In genomic region chr19:38186631-38187344, GRCm38 (mm10) we compare ENCODE assay signal across 34 mouse cellular contexts. TPM values are rescaled to one million over a fixed set of nuclear protein-coding genes. Genes with fewer than 3 reads are reported as not detected.
A peak's percentile ranks its signal among the peaks of the same experiment; 100 is the strongest.
DNase-seq lines count a peak whose midpoint lies in the region; ATAC-seq and TF ChIP-seq lines count a peak whose summit lies in the region.
"Had no signal": no experiment of that assay in that cellular context is flagged by ENCODE, and none has a peak within 500 bp of the region (broad histone marks: within the 10 kb centered on the region; RNA-seq: fewer than 3 reads in every experiment).

No protein-coding gene starts in this region.

- no peaks in the 10 kb centered on the region for H3K27me3 ChIP-seq in forebrain, embryonic 14.5 days (replicated peaks; ENCODE audit: control insufficient read depth, insufficient read depth, low read length)
- no peaks in the 10 kb centered on the region for H3K27me3 ChIP-seq in forebrain, embryonic 11.5 days (ENCODE audit: control insufficient read depth, insufficient read depth, low read length)
- no peaks in the 10 kb centered on the region for H3K27me3 ChIP-seq in liver, postnatal 0 days (ENCODE audit: insufficient read depth, low read length)
- no peaks in the 10 kb centered on the region for H3K27me3 ChIP-seq in forebrain, embryonic 16.5 days (replicated peaks; ENCODE audit: control insufficient read depth, insufficient read depth, low read length)
- H3K27me3 ChIP-seq: embryonic facial prominence, embryonic 12.5 days; intestine, embryonic 15.5 days; liver, embryonic 13.5 days; neural tube, embryonic 12.5 days had no signal

- no peaks in the 10 kb centered on the region for H3K9me3 ChIP-seq in forebrain, embryonic 14.5 days (replicated peaks; ENCODE audit: control insufficient read depth, low read length)
- H3K9me3 ChIP-seq in forebrain, embryonic 11.5 days (ENCODE audit: control insufficient read depth, low read length), result no peaks in the 10 kb centered on the region
- no peaks in the 10 kb centered on the region for H3K9me3 ChIP-seq in liver, postnatal 0 days (ENCODE audit: low read length)
- H3K9me3 ChIP-seq in forebrain, embryonic 16.5 days (ENCODE audit: control insufficient read depth, low read length), result no peaks in the 10 kb centered on the region
- H3K9me3 ChIP-seq: embryonic facial prominence, embryonic 12.5 days; hindbrain, embryonic 10.5 days; intestine, embryonic 15.5 days; liver, embryonic 13.5 days; midbrain, embryonic 10.5 days; neural tube, embryonic 12.5 days had no signal

- H3K9ac ChIP-seq in forebrain, embryonic 14.5 days (ENCODE audit: low read length), result no peak overlapping the region
- no peak overlapping the region for H3K9ac ChIP-seq in forebrain, embryonic 11.5 days (ENCODE audit: low read length)
- H3K9ac ChIP-seq in liver, postnatal 0 days (replicated peaks), result no peak overlapping the region
- H3K9ac ChIP-seq in forebrain, embryonic 16.5 days (replicated peaks; ENCODE audit: low read depth, low read length), result no peak overlapping the region
- H3K9ac ChIP-seq: embryonic facial prominence, embryonic 12.5 days; intestine, embryonic 15.5 days; liver, embryonic 13.5 days; lung, embryonic 14.5 days; neural tube, embryonic 12.5 days had no signal

- WGBS in forebrain, embryonic 14.5 days, result 77% methylated on average over 5 of the region's 5 CpGs
- WGBS in forebrain, embryonic 11.5 days, result 88% methylated on average over 5 of the region's 5 CpGs
- 76% methylated on average over 5 of the region's 5 CpGs for WGBS in liver, postnatal 0 days (ENCODE audit: insufficient replicate concordance)
- 75% methylated on average over 5 of the region's 5 CpGs for WGBS in forebrain, embryonic 16.5 days

- TF ChIP-seq EP300 in liver, postnatal 0 days (IDR thresholded peaks at IDR 0.05; ENCODE audit: low read depth), result no peak

- DNase-seq in forebrain, embryonic 14.5 days (ENCODE audit: low spot score), result peak; percentile 72
- no peak for DNase-seq in forebrain, embryonic 11.5 days (ENCODE audit: low spot score)
- no peak for DNase-seq in liver, postnatal 0 days
- DNase-seq in liver, result no peak
- DNase-seq in R1 (ENCODE audit: low read depth, low spot score), result peak; percentile 27
- DNase-seq in gastrocnemius, postnatal 25 days, result no peak
- DNase-seq in right cerebral cortex, postnatal 4 days, result no peak
- DNase-seq: adrenal gland, postnatal 25 days; B cell, adult 2 months; embryo, embryonic 11 days; heart, postnatal 14 days; kidney, adult 8-10 months; kidney, postnatal 10 days; liver, embryonic 13.5 days; lung, embryonic 14.5 days; lung, postnatal 14 days; thymus, adult 18-20 months; thymus, postnatal 25 days had no signal

- H3K4me3 ChIP-seq in forebrain, embryonic 14.5 days (ENCODE audit: low read depth, low read length), result no peak overlapping the region
- H3K4me3 ChIP-seq in forebrain, embryonic 11.5 days (ENCODE audit: low read depth, low read length), result no peak overlapping the region
- H3K4me3 ChIP-seq in liver, postnatal 0 days (ENCODE audit: low read depth, low read length), result no peak overlapping the region
- H3K4me3 ChIP-seq in forebrain, embryonic 16.5 days (replicated peaks; ENCODE audit: low read length), result no peak overlapping the region
- H3K4me3 ChIP-seq: embryonic facial prominence, embryonic 12.5 days; hindbrain, embryonic 10.5 days; intestine, embryonic 15.5 days; liver, embryonic 13.5 days; midbrain, embryonic 10.5 days; myocyte; neural tube, embryonic 12.5 days had no signal

- H3K27ac ChIP-seq in forebrain, embryonic 14.5 days (ENCODE audit: low read depth, low read length), result peak overlapping the region; percentile 22; the same call in 1 of the 2 replicates
- no peak overlapping the region for H3K27ac ChIP-seq in forebrain, embryonic 11.5 days (ENCODE audit: low read depth, low read length)
- H3K27ac ChIP-seq in liver, postnatal 0 days (ENCODE audit: low read depth), result peak overlapping the region; percentile 34; the same call in 1 of the 2 replicates
- H3K27ac ChIP-seq in forebrain, embryonic 16.5 days (ENCODE audit: low read length), result peak overlapping the region; percentile 71
- H3K27ac ChIP-seq: embryonic facial prominence, embryonic 12.5 days; hindbrain, embryonic 10.5 days; intestine, embryonic 15.5 days; liver, embryonic 13.5 days; midbrain, embryonic 10.5 days; neural tube, embryonic 12.5 days; stomach, postnatal 0 days had no signal

- no peak overlapping the region for H3K4me2 ChIP-seq in forebrain, embryonic 14.5 days (ENCODE audit: low read length)
- H3K4me2 ChIP-seq in forebrain, embryonic 11.5 days (ENCODE audit: low read depth, low read length, severe bottlenecking), result no peak overlapping the region
- H3K4me2 ChIP-seq in liver, postnatal 0 days (ENCODE audit: low read depth, low read length), result no peak overlapping the region
- H3K4me2 ChIP-seq in forebrain, embryonic 16.5 days (ENCODE audit: low read length), result no peak overlapping the region
- H3K4me2 ChIP-seq: embryonic facial prominence, embryonic 12.5 days; intestine, embryonic 15.5 days; liver, embryonic 13.5 days; lung, embryonic 14.5 days; neural tube, embryonic 12.5 days had no signal

- peak; percentile 67; the same call in 1 of the 2 replicates for ATAC-seq in forebrain, embryonic 14.5 days
- no peak for ATAC-seq in forebrain, embryonic 11.5 days (replicated peaks; ENCODE audit: low FRiP score)
- peak; percentile 50 for ATAC-seq in liver, postnatal 0 days
- peak; percentile 82 for ATAC-seq in forebrain, embryonic 16.5 days
- ATAC-seq: hindbrain, embryonic 16.5 days; intestine, embryonic 15.5 days; midbrain, embryonic 16.5 days had no signal

- H3K4me1 ChIP-seq in forebrain, embryonic 14.5 days (ENCODE audit: control insufficient read depth, insufficient read depth, low read length), result no peaks in the 10 kb centered on the region; the same call in 1 of the 2 replicates
- H3K4me1 ChIP-seq in forebrain, embryonic 11.5 days (replicated peaks; ENCODE audit: control insufficient read depth, insufficient read depth, low read length), result no peaks in the 10 kb centered on the region
- no peaks in the 10 kb centered on the region; the same call in 1 of the 2 replicates for H3K4me1 ChIP-seq in liver, postnatal 0 days (ENCODE audit: insufficient read depth)
- peaks cover 8% of the 10 kb centered on the region; the same call in 1 of the 2 replicates for H3K4me1 ChIP-seq in forebrain, embryonic 16.5 days (replicated peaks; ENCODE audit: control insufficient read depth, insufficient read depth, low read length)
- H3K4me1 ChIP-seq: embryonic facial prominence, embryonic 12.5 days; hindbrain, embryonic 10.5 days; intestine, embryonic 15.5 days; liver, embryonic 13.5 days; midbrain, embryonic 10.5 days; neural tube, embryonic 12.5 days had no signal

- TF ChIP-seq CTCF in liver, postnatal 0 days (IDR thresholded peaks at IDR 0.05; ENCODE audit: low read depth), result no peak

- H3K36me3 ChIP-seq in forebrain, embryonic 14.5 days (ENCODE audit: control insufficient read depth, insufficient read depth, low read length), result 0 out of 2 replicates have a peak, but pooled peaks cover 3% of the 10 kb centered on the region
- no peaks in the 10 kb centered on the region for H3K36me3 ChIP-seq in forebrain, embryonic 11.5 days (ENCODE audit: control insufficient read depth, insufficient read depth, low read length)
- peaks cover 9% of the 10 kb centered on the region; the same call in 1 of the 2 replicates for H3K36me3 ChIP-seq in liver, postnatal 0 days (replicated peaks; ENCODE audit: insufficient read depth, low read length)
- H3K36me3 ChIP-seq in forebrain, embryonic 16.5 days (ENCODE audit: control insufficient read depth, insufficient read depth), result 0 out of 2 replicates have a peak, but pooled peaks cover 2% of the 10 kb centered on the region

RNA-seq across cellular contexts. Expression of gene Fra10ac1, which starts 37.2 kb away (rescaled TPM):
- polyA plus RNA-seq in forebrain, embryonic 14.5 days (2014; fragmentation: Nextera tagmentation; extraction: Ambion mirVana), result 38.9 and 44.5 TPM in 2 replicates
- polyA plus RNA-seq in forebrain, embryonic 11.5 days (2014; fragmentation: Nextera tagmentation; extraction: Ambion mirVana), result 47.2 and 50.3 TPM in 2 replicates
- polyA plus RNA-seq in liver, postnatal 0 days (2015; fragmentation: Nextera tagmentation; extraction: Ambion mirVana), result 16.6 and 18.6 TPM in 2 replicates
- polyA plus RNA-seq in forebrain, embryonic 16.5 days (2015; fragmentation: Nextera tagmentation; extraction: Ambion mirVana), result 54.7 and 56.8 TPM in 2 replicates
- 10 to 100 TPM; 11.4 to 12.1 TPM for total RNA-seq in gastrocnemius, postnatal 25 days (2021)

RNA-seq across cellular contexts. Expression of gene Pde6c, which starts 54.2 kb away (rescaled TPM):
- polyA plus RNA-seq in forebrain, embryonic 14.5 days (2014; fragmentation: Nextera tagmentation; extraction: Ambion mirVana), result 0.06 and 0.07 TPM in 2 replicates
- not detected in 2 replicates for polyA plus RNA-seq in forebrain, embryonic 11.5 days (2014; fragmentation: Nextera tagmentation; extraction: Ambion mirVana)
- 24.7 and 28.2 TPM in 2 replicates for polyA plus RNA-seq in liver, postnatal 0 days (2015; fragmentation: Nextera tagmentation; extraction: Ambion mirVana)
- 0.16 and 0.19 TPM in 2 replicates for polyA plus RNA-seq in forebrain, embryonic 16.5 days (2015; fragmentation: Nextera tagmentation; extraction: Ambion mirVana)
- total RNA-seq in gastrocnemius, postnatal 25 days (2021), result not detected
- total RNA-seq: adrenal gland, postnatal 25 days; gastrocnemius, adult 8-10 months; heart, postnatal 14 days; megakaryocyte progenitor cell, adult 5-6 weeks had no signal
- polyA plus RNA-seq: embryonic facial prominence, embryonic 12.5 days; gonadal fat pad, adult 2 months; heart, embryonic 14.5 days; hindbrain, embryonic 10.5 days; large intestine, adult 2 months; lung, embryonic 14.5 days; midbrain, embryonic 10.5 days; midbrain, embryonic 16.5 days; myocyte; neural tube, embryonic 12.5 days; spleen, adult 2 months had no signal

Comparison
In these comparisons a context has a peak if more than half of its experiments do, and no peak if none do; other contexts are left out.
1. DNase-seq: peak in forebrain, embryonic 14.5 days (single experiment) and R1 (single experiment); none in forebrain, embryonic 11.5 days (single experiment), liver, postnatal 0 days (single experiment), liver (single experiment), gastrocnemius, postnatal 25 days (single experiment) and right cerebral cortex, postnatal 4 days (single experiment).
2. RNA of gene Pde6c, which starts 54.2 kb away (polyA plus RNA-seq): 24.7 to 28.2 TPM in liver, postnatal 0 days; 0.16 to 0.19 TPM in forebrain, embryonic 16.5 days, 0.06 to 0.07 TPM in forebrain, embryonic 14.5 days and not detected in forebrain, embryonic 11.5 days; every median in the first group is over 10 times any median in the second.